Mouse (Mus musculus) stomach, postnatal 0 days (tissue): ENCODE data around the gene 9930022D16Rik.

Experiments
- CTCF ChIP-seq: IDR thresholded peaks from 2 replicates; pipeline ENCODE4 v1.5.1; 2016; ENCODE audit warnings: antibody characterized with exemption, low read depth, mild to moderate bottlenecking, moderate library complexity
- EP300 ChIP-seq: optimal IDR thresholded peaks from 2 replicates; pipeline ENCODE3; 2016; ENCODE audit warnings: antibody characterized with exemption

DNA sequence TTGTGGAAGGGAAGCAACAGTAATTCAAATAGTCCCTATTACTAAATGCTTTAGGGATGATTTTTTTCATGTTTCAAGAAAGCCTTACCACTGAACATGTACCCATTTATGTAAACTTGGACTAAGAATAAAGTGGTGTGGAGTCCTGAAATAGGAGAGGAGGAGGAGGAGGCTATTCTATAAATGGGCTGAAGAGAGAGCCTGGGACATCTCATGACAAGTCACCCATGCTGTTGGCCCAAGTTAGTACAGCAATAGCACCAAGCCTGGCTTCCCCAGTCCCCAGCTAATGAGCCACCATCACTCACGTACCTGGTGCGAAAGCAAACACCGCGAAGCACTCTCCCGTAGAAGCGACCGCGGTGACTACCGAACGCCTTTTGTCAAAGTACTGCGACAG, 44.4 kb downstream of the 9930022D16Rik start:
- TF ChIP-seq CTCF (no peak), EP300 (no peak)
